14 mouse cellular contexts compared by ENCODE assay signal in the genomic region with DNA sequence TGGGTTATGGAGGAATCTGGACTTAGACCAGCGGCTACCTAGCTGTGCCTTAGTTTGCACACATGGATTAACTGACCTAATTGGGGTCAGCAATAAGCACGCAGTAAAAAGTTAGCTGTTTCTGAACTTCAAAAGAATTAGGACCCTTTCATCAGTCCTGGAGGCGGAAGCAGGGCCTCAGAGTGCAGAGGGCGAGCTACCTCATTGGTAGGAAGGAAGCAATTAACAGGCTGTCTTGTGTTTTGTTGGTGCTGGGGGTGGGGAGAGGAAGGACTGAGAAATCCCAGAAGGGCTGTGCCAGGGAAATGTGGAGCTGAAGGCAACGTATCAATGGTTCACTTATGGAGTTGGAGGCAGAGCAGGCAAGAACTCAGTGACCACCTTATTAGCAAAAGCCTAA.
A peak's percentile ranks its signal among the peaks of the same experiment; 100 is the strongest.
DNase-seq lines count a peak whose midpoint lies in the region; ATAC-seq lines count a peak whose summit lies in the region.
"Had no signal": no experiment of that assay in that cellular context is flagged by ENCODE, and none has a peak within 500 bp of the region (broad histone marks: within the 10 kb centered on the region; RNA-seq: fewer than 3 reads in every experiment).

No protein-coding gene starts in this region.

- H3K36me3 ChIP-seq in lung, embryonic 15.5 days: no peaks in the 10 kb centered on the region
- H3K36me3 ChIP-seq in midbrain, embryonic 14.5 days (ENCODE audit: control insufficient read depth, insufficient read depth, low read length): no peaks in the 10 kb centered on the region
- H3K36me3 ChIP-seq: liver, embryonic 13.5 days; midbrain, embryonic 15.5 days had no signal

- 0 out of 2 replicates have a peak, but pooled peaks cover 3% of the 10 kb centered on the region for H3K4me1 ChIP-seq in lung, embryonic 15.5 days
- no peaks in the 10 kb centered on the region for H3K4me1 ChIP-seq in midbrain, embryonic 14.5 days (ENCODE audit: control insufficient read depth, insufficient read depth, low read length)
- H3K4me1 ChIP-seq: liver, embryonic 13.5 days; midbrain, embryonic 15.5 days had no signal

- H3K27ac ChIP-seq in lung, embryonic 15.5 days: peak overlapping the region; percentile 46; the same call in 1 of the 2 replicates
- no peak overlapping the region for H3K27ac ChIP-seq in midbrain, embryonic 14.5 days (replicated peaks; ENCODE audit: low read depth, low read length)
- H3K27ac ChIP-seq: left cerebral cortex, adult 2 months; liver, embryonic 13.5 days; midbrain, embryonic 15.5 days had no signal

- H3K4me3 ChIP-seq in lung, embryonic 15.5 days: no peak overlapping the region
- no peak overlapping the region for H3K4me3 ChIP-seq in midbrain, embryonic 14.5 days (replicated peaks; ENCODE audit: low read depth, low read length)
- H3K4me3 ChIP-seq: left cerebral cortex, adult 2 months; liver, embryonic 13.5 days; midbrain, embryonic 15.5 days had no signal

- no peak for ATAC-seq in lung, embryonic 15.5 days (ENCODE audit: borderline replicate concordance, extremely low read depth, low FRiP score, low TSS enrichment)
- no peak for ATAC-seq in erythroblast, adult 5-6 weeks (replicated peaks; ENCODE audit: low FRiP score, poor library complexity, severe bottlenecking)
- no peak for ATAC-seq in midbrain, embryonic 14.5 days (ENCODE audit: low FRiP score, low TSS enrichment)
- ATAC-seq: forebrain, embryonic 14.5 days; midbrain, embryonic 15.5 days had no signal

- no peak overlapping the region for H3K9ac ChIP-seq in lung, embryonic 15.5 days
- H3K9ac ChIP-seq in midbrain, embryonic 14.5 days (replicated peaks; ENCODE audit: low read length): no peak overlapping the region
- H3K9ac ChIP-seq: liver, embryonic 13.5 days; midbrain, embryonic 15.5 days had no signal

- 30% methylated on average over 5 of the region's 5 CpGs for WGBS in lung, embryonic 15.5 days
- 57% methylated on average over 5 of the region's 5 CpGs for WGBS in midbrain, embryonic 14.5 days

- H3K4me2 ChIP-seq in lung, embryonic 15.5 days: no peak overlapping the region
- no peak overlapping the region for H3K4me2 ChIP-seq in midbrain, embryonic 14.5 days (ENCODE audit: low read length)
- H3K4me2 ChIP-seq: liver, embryonic 13.5 days; midbrain, embryonic 15.5 days had no signal

- no peaks in the 10 kb centered on the region for H3K9me3 ChIP-seq in lung, embryonic 15.5 days
- no peaks in the 10 kb centered on the region for H3K9me3 ChIP-seq in midbrain, embryonic 14.5 days (ENCODE audit: control insufficient read depth, low read length)
- H3K9me3 ChIP-seq: liver, embryonic 13.5 days; midbrain, embryonic 15.5 days had no signal

- H3K27me3 ChIP-seq in lung, embryonic 15.5 days: no peaks in the 10 kb centered on the region
- H3K27me3 ChIP-seq in midbrain, embryonic 14.5 days (ENCODE audit: control insufficient read depth, insufficient read depth, low read length): no peaks in the 10 kb centered on the region
- H3K27me3 ChIP-seq: liver, embryonic 13.5 days; midbrain, embryonic 15.5 days had no signal

- no peak for DNase-seq in lung, postnatal 25 days (ENCODE audit: low spot score)
- DNase-seq in embryo, embryonic 11.5 days (ENCODE audit: low read depth, low spot score): peak; percentile 13
- peak; percentile 52 for DNase-seq in hindlimb bud, embryonic 11.5 days (ENCODE audit: extremely low spot score, low read depth, low spot score)
- peak; percentile 41 for DNase-seq in thymus, postnatal 14 days
- DNase-seq in midbrain, embryonic 14.5 days: no peak
- DNase-seq: cerebellum, postnatal 25 days; gastrocnemius, postnatal 25 days; kidney, adult 11 months; liver, embryonic 13.5 days had no signal

Comparison
In these comparisons a context has a peak if more than half of its experiments do, and no peak if none do; other contexts are left out.
1. DNase-seq: peak in embryo, embryonic 11.5 days (single experiment), hindlimb bud, embryonic 11.5 days (single experiment) and thymus, postnatal 14 days (single experiment); none in lung, postnatal 25 days (single experiment) and midbrain, embryonic 14.5 days (single experiment).